Mouse (Mus musculus): ENCODE results near the gene Mb. TPM values are rescaled to one million over a fixed set of nuclear protein-coding genes. Genes with fewer than 3 reads are reported as not detected.

Gene Mb
- polyA plus RNA-seq, 1 experiment from 2014 or later, result not detected

- Histone ChIP-seq H3K4me1 (ENCODE audit: control insufficient read depth, insufficient read depth, low read length) (peaks cover 9% of the 10 kb centered on the region), H3K9ac (ENCODE audit: low read length) (peak overlapping the region; percentile 6; the same call in 1 of the 2 replicates), H3K4me3 (ENCODE audit: low read depth, low read length) (no peak overlapping the region), H3K27ac (ENCODE audit: low read depth, low read length) (no peak overlapping the region; the same call in 1 of the 2 replicates), H3K27me3 (ENCODE audit: control insufficient read depth, insufficient read depth, low read length) (no peaks in the 10 kb centered on the region), H3K4me2 (no peak overlapping the region), H3K36me3 (ENCODE audit: control insufficient read depth, insufficient read depth, low read length) (no peaks in the 10 kb centered on the region), H3K9me3 (ENCODE audit: control insufficient read depth, low read length) (no peaks in the 10 kb centered on the region)
- 39% methylated on average over 6 of the region's 6 CpGs for WGBS
- ATAC-seq (ENCODE audit: low FRiP score) (no peak), DNase-seq (ENCODE audit: low spot score, missing footprints) (peak; percentile 87)
Observed at GRCm38 (mm10) chr15:77056001-77056790, 5.7 kb upstream of the Mb start.

- no peak overlapping the region for H3K27ac ChIP-seq (ENCODE audit: low read depth, low read length)
- no peak for ATAC-seq (ENCODE audit: low FRiP score)
Observed at GRCm38 (mm10) chr15:77054611-77055175, 4.2 kb upstream of the Mb start.

DNA sequence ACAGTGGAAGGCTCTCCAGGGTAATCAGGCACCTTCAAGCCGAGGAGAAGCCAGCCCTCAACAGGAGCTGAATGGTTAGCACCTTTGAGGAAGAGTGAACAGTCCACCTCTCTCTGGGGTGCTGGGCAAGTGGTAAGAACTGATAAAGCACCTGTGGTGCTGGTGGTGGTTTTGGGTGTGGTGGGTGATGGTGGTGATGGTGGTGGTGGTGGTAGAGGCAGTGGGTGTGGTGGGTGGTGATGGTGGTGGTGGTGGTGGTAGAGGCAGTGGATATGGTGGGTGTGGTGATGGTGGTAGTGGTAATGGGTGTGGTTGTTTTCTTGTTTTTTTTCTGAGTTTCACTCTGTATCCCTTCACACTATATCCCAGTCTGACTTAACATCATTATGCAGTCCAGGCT, 2.6 kb upstream of the Mb start:
- H3K9ac ChIP-seq (ENCODE audit: low read length), result no peak overlapping the region
- H3K4me3 ChIP-seq (ENCODE audit: low read depth, low read length), result no peak overlapping the region
- DNase-seq (ENCODE audit: low spot score, missing footprints) (no peak), ATAC-seq (ENCODE audit: low FRiP score) (no peak)
- no peak overlapping the region for H3K27ac ChIP-seq (ENCODE audit: low read depth, low read length)
- H3K4me1 ChIP-seq (ENCODE audit: control insufficient read depth, insufficient read depth, low read length), result peaks cover 9% of the 10 kb centered on the region
- no peaks in the 10 kb centered on the region for H3K27me3 ChIP-seq (ENCODE audit: control insufficient read depth, insufficient read depth, low read length)
- H3K9me3 ChIP-seq (ENCODE audit: control insufficient read depth, low read length), result no peaks in the 10 kb centered on the region
- no peak overlapping the region for H3K4me2 ChIP-seq
- WGBS, result 94% methylated on average over 1 of the region's 1 CpGs
- H3K36me3 ChIP-seq (ENCODE audit: control insufficient read depth, insufficient read depth, low read length), result no peaks in the 10 kb centered on the region

More at GRCm38 (mm10) chr15:77054611-77055175, 4.2 kb upstream of the Mb start:
- no peak overlapping the region for H3K9ac ChIP-seq (ENCODE audit: low read length)
- H3K36me3 ChIP-seq (ENCODE audit: control insufficient read depth, insufficient read depth, low read length), result no peaks in the 10 kb centered on the region
- H3K4me1 ChIP-seq (ENCODE audit: control insufficient read depth, insufficient read depth, low read length), result peaks cover 9% of the 10 kb centered on the region
- no peaks in the 10 kb centered on the region for H3K9me3 ChIP-seq (ENCODE audit: control insufficient read depth, low read length)
- H3K4me2 ChIP-seq, result no peak overlapping the region
- no peaks in the 10 kb centered on the region for H3K27me3 ChIP-seq (ENCODE audit: control insufficient read depth, insufficient read depth, low read length)
- peak; percentile 81 for DNase-seq (ENCODE audit: low spot score, missing footprints)
- 54% methylated on average over 5 of the region's 5 CpGs for WGBS
- H3K4me3 ChIP-seq (ENCODE audit: low read depth, low read length), result no peak overlapping the region

GRCm38 (mm10) chr15:77052176-77052575, 1.7 kb upstream of the Mb start:
- Histone ChIP-seq H3K27me3 (ENCODE audit: control insufficient read depth, insufficient read depth, low read length) (no peaks in the 10 kb centered on the region), H3K36me3 (ENCODE audit: control insufficient read depth, insufficient read depth, low read length) (no peaks in the 10 kb centered on the region), H3K9me3 (ENCODE audit: control insufficient read depth, low read length) (no peaks in the 10 kb centered on the region), H3K4me3 (ENCODE audit: low read depth, low read length) (no peak overlapping the region), H3K4me2 (no peak overlapping the region), H3K27ac (ENCODE audit: low read depth, low read length) (no peak overlapping the region), H3K9ac (ENCODE audit: low read length) (no peak overlapping the region), H3K4me1 (ENCODE audit: control insufficient read depth, insufficient read depth, low read length) (peaks cover 9% of the 10 kb centered on the region)
- ATAC-seq (ENCODE audit: low FRiP score) (no peak), DNase-seq (ENCODE audit: low spot score, missing footprints) (no peak)
- WGBS, result 41% methylated on average over 1 of the region's 1 CpGs

- no peak overlapping the region for H3K4me2 ChIP-seq
- no peak overlapping the region for H3K4me3 ChIP-seq (ENCODE audit: low read depth, low read length)
- ATAC-seq (ENCODE audit: low FRiP score) (no peak), DNase-seq (ENCODE audit: low spot score, missing footprints) (no peak)
- no peaks in the 10 kb centered on the region for H3K27me3 ChIP-seq (ENCODE audit: control insufficient read depth, insufficient read depth, low read length)
- H3K4me1 ChIP-seq (ENCODE audit: control insufficient read depth, insufficient read depth, low read length), result no peaks in the 10 kb centered on the region
- WGBS, result 90% methylated on average over 10 of the region's 10 CpGs
- H3K36me3 ChIP-seq (ENCODE audit: control insufficient read depth, insufficient read depth, low read length), result no peaks in the 10 kb centered on the region
- no peak overlapping the region for H3K9ac ChIP-seq (ENCODE audit: low read length)
- no peak overlapping the region for H3K27ac ChIP-seq (ENCODE audit: low read depth, low read length)
- no peaks in the 10 kb centered on the region for H3K9me3 ChIP-seq (ENCODE audit: control insufficient read depth, low read length)
Observed at GRCm38 (mm10) chr15:77045609-77046008, 4.9 kb downstream of the Mb start.

- H3K27ac ChIP-seq (ENCODE audit: low read depth, low read length), result no peak within 1 kb of the TSS
- no peak for DNase-seq (ENCODE audit: low spot score, missing footprints)
Observed at GRCm38 (mm10) chr15:77044597-77045320, 5.7 kb downstream of the Mb start, which contains the start of gene Apol6. Apol6 (plus strand) TSS chr15:77044729.

DNA sequence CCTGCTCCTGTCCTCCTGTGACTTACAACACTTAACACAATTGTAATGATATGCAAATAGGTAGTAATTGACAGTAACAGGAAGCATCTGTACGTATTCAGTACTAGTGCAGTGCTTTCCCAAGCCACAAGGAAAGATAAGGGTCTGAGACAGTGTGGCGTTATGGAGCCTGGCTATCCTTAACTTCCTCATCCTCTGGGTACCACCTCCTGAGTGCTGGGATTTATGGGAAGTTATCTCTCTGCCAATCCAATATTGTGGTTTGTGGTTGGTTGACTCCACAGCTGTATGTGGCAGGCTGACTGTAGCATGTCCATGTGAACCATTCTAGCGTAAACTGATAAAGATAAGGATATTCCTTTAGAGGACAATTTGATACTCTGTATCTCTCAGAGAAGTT, 9.7 kb downstream of the Mb start:
- Histone ChIP-seq H3K9ac (ENCODE audit: low read length) (no peak overlapping the region), H3K4me2 (no peak overlapping the region), H3K27me3 (ENCODE audit: control insufficient read depth, insufficient read depth, low read length) (no peaks in the 10 kb centered on the region), H3K36me3 (ENCODE audit: control insufficient read depth, insufficient read depth, low read length) (no peaks in the 10 kb centered on the region), H3K4me3 (ENCODE audit: low read depth, low read length) (no peak overlapping the region), H3K9me3 (ENCODE audit: control insufficient read depth, low read length) (no peaks in the 10 kb centered on the region), H3K27ac (ENCODE audit: low read depth, low read length) (no peak overlapping the region), H3K4me1 (ENCODE audit: control insufficient read depth, insufficient read depth, low read length) (no peaks in the 10 kb centered on the region)
- 83% methylated on average over 3 of the region's 3 CpGs for WGBS
- DNase-seq (ENCODE audit: low spot score, missing footprints), result no peak
- ATAC-seq (ENCODE audit: low FRiP score), result no peak

More at GRCm38 (mm10) chr15:77044597-77045320, 5.7 kb downstream of the Mb start, which contains the start of gene Apol6:
- WGBS, result 89% methylated on average over 12 of the region's 12 CpGs
- no peak within 1 kb of the TSS for H3K9ac ChIP-seq (ENCODE audit: low read length)
- H3K4me3 ChIP-seq (ENCODE audit: low read depth, low read length), result no peak within 1 kb of the TSS
- no peaks in the 10 kb centered on the region for H3K4me1 ChIP-seq (ENCODE audit: control insufficient read depth, insufficient read depth, low read length)
- H3K27me3 ChIP-seq (ENCODE audit: control insufficient read depth, insufficient read depth, low read length), result no peaks in the 10 kb centered on the region
- no peaks in the 10 kb centered on the region for H3K9me3 ChIP-seq (ENCODE audit: control insufficient read depth, low read length)
- H3K36me3 ChIP-seq (ENCODE audit: control insufficient read depth, insufficient read depth, low read length), result no peaks in the 10 kb centered on the region
- no peak for ATAC-seq (ENCODE audit: low FRiP score)
- no peak within 1 kb of the TSS for H3K4me2 ChIP-seq

- no peaks in the 10 kb centered on the region for H3K27me3 ChIP-seq (ENCODE audit: control insufficient read depth, insufficient read depth, low read length)
- no peak overlapping the region for H3K4me2 ChIP-seq
- ATAC-seq (ENCODE audit: low FRiP score) (no peak), DNase-seq (ENCODE audit: low spot score, missing footprints) (no peak)
- whole genome bisulfite sequencing, result 70% methylated on average over 8 of the region's 9 CpGs
- H3K4me1 ChIP-seq (ENCODE audit: control insufficient read depth, insufficient read depth, low read length), result no peaks in the 10 kb centered on the region
- no peak overlapping the region for H3K27ac ChIP-seq (ENCODE audit: low read depth, low read length)
- no peaks in the 10 kb centered on the region for H3K36me3 ChIP-seq (ENCODE audit: control insufficient read depth, insufficient read depth, low read length)
- H3K4me3 ChIP-seq (ENCODE audit: low read depth, low read length), result no peak overlapping the region
- H3K9ac ChIP-seq (ENCODE audit: low read length), result no peak overlapping the region
- H3K9me3 ChIP-seq (ENCODE audit: control insufficient read depth, low read length), result no peaks in the 10 kb centered on the region
Observed at GRCm38 (mm10) chr15:77039211-77039700, 11.2 kb downstream of the Mb start.
